Mouse (Mus musculus): Measurements from ENCODE around the gene Fbxw13. TPM values are rescaled to one million over a fixed set of nuclear protein-coding genes. Genes with fewer than 3 reads are reported as not detected.
"Not testable (repeated sequence)": the region's sequence is repeated elsewhere in the genome, so short reads cannot be mapped to it uniquely, and the experiment has no call there.

Gene Fbxw13
- not detected for total RNA-seq (2021)

GRCm38 (mm10) chr9:109195875-109196274, at the start of gene Fbxw13:
Gene Fbxw13, minus strand, starts transcription at chr9:109195975.
- intact Hi-C loops (cut with DNase I); DNase-seq (ENCODE audit: low spot score in 2 of 2): not testable (repeated sequence)

GRCm38 (mm10) chr9:109234654-109235053, 38.9 kb upstream of the Fbxw13 start, which contains the start of gene Fbxw20:
Gene Fbxw20, minus strand, starts transcription at chr9:109234754.
- no peak for DNase-seq (ENCODE audit: low spot score in 2 of 2)
- intact Hi-C loops (cut with DNase I): no loop called here

GRCm38 (mm10) chr9:109218449-109218848, 22.7 kb upstream of the Fbxw13 start:
- no peak for DNase-seq (ENCODE audit: low spot score in 2 of 2)
- intact Hi-C loops (cut with DNase I): no loop called here

DNA sequence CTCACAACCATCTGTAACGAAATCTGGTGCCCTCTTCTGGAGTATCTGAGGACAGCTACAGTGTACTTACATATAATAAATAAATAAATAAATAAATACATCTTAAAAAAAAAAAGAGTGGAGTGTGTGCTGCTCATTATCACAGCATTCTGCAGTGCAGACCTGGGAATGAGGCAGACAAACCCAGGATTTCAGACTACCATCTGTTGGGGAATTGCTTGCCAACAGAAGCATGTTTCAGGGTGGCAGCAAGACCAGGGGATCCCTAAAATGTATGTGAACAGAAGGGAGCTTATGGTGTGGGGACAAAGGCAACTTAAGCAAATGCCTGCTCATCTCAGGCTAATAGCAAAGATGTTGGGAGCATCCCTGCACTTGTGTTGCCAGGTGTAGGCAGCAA, 5.6 kb upstream of the Fbxw13 start:
- intact Hi-C loops (cut with DNase I): not testable (repeated sequence)
- peak in 1 of 2 experiments; percentile 7 for DNase-seq (ENCODE audit: low spot score in 2 of 2)

DNA sequence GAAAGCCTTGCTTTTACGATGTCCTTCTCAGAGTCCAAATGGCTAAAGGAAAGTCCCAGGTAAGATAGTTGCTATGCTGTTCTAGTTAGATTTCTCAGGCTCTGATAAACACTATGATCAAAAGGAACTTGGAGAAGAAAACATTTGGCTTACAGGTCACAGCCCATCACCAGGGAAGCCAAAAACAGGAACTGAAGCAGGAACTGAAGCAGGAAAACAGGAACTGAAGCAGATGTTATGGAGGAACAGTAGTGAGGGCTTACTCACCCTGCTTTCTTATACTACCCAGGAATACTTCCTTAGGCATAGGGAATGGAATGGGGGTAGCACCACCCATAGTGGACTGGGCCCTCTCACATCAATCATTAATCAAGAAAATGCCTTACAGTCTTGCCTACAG, 4.6 kb upstream of the Fbxw13 start:
- intact Hi-C loops (cut with DNase I): no loop called here

GRCm38 (mm10) chr9:109199353-109199752, 3.6 kb upstream of the Fbxw13 start:
- DNase-seq (ENCODE audit: low spot score in 2 of 2): no peak
- intact Hi-C loops (cut with DNase I): no loop called here

More for the DNA sequence above, 4.6 kb upstream of the Fbxw13 start:
- no peak for DNase-seq (ENCODE audit: low spot score in 2 of 2)

DNA sequence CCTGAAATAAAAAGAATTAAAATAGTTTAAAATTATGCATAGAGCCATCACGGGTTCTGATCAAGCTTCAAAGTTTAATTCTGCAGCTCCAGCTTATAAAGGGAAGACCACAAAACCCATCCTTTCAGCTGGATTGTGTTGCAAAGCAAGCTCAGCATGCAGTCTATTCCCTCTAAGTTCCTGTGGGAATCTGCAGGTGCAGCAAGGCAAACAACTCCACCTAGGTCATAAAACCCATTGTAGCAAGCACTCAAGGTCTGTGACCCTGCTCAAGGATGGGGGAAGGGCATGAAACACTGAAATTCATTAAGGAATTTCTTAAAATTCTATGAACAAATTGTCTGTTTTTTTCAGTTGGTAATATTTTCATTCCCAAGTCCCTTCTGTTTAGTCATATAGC, 18.6 kb downstream of the Fbxw13 start:
- intact Hi-C loops (cut with DNase I): no loop called here
- DNase-seq (ENCODE audit: low spot score in 2 of 2): no peak

GRCm38 (mm10) chr9:109176301-109176700, 19.5 kb downstream of the Fbxw13 start:
- no peak for DNase-seq (ENCODE audit: low spot score in 2 of 2)
- intact Hi-C loops (cut with DNase I): no loop called here

GRCm38 (mm10) chr9:109167316-109167715, 28.5 kb downstream of the Fbxw13 start:
- no peak for DNase-seq (ENCODE audit: low spot score in 2 of 2)
- intact Hi-C loops (cut with DNase I): no loop called here

DNA sequence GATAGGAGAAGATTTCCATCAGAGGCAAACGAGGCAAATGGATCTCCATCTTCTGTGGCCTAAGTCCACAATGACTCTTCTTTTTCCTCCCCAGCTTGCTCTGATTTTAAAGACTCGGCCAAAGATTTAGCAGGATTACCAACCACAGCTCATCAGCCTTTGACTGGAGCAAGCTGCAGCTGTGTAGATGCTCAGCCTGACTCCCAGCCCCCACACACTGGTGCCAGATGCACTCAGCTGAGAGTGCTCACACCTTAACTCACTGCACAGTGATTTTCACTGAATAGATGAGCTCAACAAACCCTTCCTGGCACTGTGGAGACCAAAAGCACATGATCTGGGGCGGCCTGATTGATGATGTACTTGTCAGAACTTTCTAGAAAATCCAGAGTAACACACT, 33.8 kb downstream of the Fbxw13 start, which contains the start of gene Fbxw21:
Gene Fbxw21 (minus strand): TSS at position 101 of the 400 bp plus-strand sequence.
- no peak for DNase-seq (ENCODE audit: low spot score in 2 of 2)
- intact Hi-C loops (cut with DNase I): no loop called here

DNA sequence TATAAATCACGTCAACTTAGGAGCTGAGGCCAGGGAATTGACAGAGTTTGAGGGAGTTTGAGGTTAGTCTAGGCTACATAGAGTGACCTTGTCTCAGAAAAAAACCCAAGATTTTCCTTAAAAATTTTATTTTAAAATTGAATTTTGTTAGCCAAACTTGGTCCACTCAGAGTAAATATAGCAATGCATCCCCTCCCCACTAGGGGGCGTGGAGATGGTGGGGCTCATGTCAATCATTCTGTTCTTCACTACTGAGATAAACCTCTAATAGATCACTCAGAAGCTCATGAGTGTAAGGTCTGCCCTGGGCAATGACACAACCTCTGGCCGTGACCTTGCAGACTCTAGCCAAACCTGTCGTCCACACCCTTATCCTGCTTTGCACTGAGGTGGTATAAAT, 55.4 kb downstream of the Fbxw13 start:
- intact Hi-C loops (cut with DNase I); DNase-seq (ENCODE audit: low spot score in 2 of 2): not testable (repeated sequence)

GRCm38 (mm10) chr9:109130076-109130475, 65.7 kb downstream of the Fbxw13 start:
- intact Hi-C loops (cut with DNase I): no loop called here
- DNase-seq (ENCODE audit: low spot score in 2 of 2): no peak

Other genes with a start within 250 kb of the Fbxw13 start
- gene Col7a1, start 242.4 kb downstream of the Fbxw13 start, total RNA-seq (2021): 1 to 10 TPM; 1.4 to 5.5 TPM
- gene Ucn2, start 210.0 kb downstream of the Fbxw13 start, total RNA-seq (2021): under 1 TPM in 1 of 2 experiments, not detected in 1; 0.70 TPM
- 10 to 100 TPM; 12.7 to 18.2 TPM for gene Pfkfb4, start 204.2 kb downstream of the Fbxw13 start, total RNA-seq (2021)
- 10 to 100 TPM; 63.9 to 74.8 TPM for gene Shisa5, start 157.4 kb downstream of the Fbxw13 start, total RNA-seq (2021)
- 10 to 100 TPM; 12.5 to 15.7 TPM for gene Trex1, start 136.2 kb downstream of the Fbxw13 start, total RNA-seq (2021)
- 10 to 100 TPM; 26.6 to 34.1 TPM for gene Atrip, start 121.9 kb downstream of the Fbxw13 start, total RNA-seq (2021)
- 1 to 10 TPM; 7.2 to 8.1 TPM for gene Ccdc51, start 113.5 kb downstream of the Fbxw13 start, total RNA-seq (2021)
- gene Tma7, start 113.4 kb downstream of the Fbxw13 start, total RNA-seq (2021): 100 to 1,000 TPM; 348 to 352 TPM
- gene Plxnb1, start 100.6 kb downstream of the Fbxw13 start, total RNA-seq (2021): 10 to 100 TPM; 60.3 to 77.9 TPM
- not detected for gene Fbxw21, start 33.9 kb downstream of the Fbxw13 start, total RNA-seq (2021)
- not detected for gene Fbxw20, start 38.8 kb upstream of the Fbxw13 start, total RNA-seq (2021)
- not detected for gene Fbxw14, start 91.7 kb upstream of the Fbxw13 start, total RNA-seq (2021)
- not detected for gene Fbxw28, start 143.7 kb upstream of the Fbxw13 start, total RNA-seq (2021)
- not detected for gene Fbxw22, start 208.3 kb upstream of the Fbxw13 start, total RNA-seq (2021)

Data from left cerebral cortex, postnatal 36 days (tissue).